Comparison of ENCODE assay signal across 10 mouse cellular contexts in genomic region chr5:104131544-104131943, GRCm38 (mm10). TPM values are rescaled to one million over a fixed set of nuclear protein-coding genes. Genes with fewer than 3 reads are reported as not detected.
A peak's percentile ranks its signal among the peaks of the same experiment; 100 is the strongest.
DNase-seq lines count a peak whose midpoint lies in the region; ATAC-seq and TF ChIP-seq lines count a peak whose summit lies in the region.
"Had no signal": no experiment of that assay in that cellular context is flagged by ENCODE, and none has a peak within 500 bp of the region (broad histone marks: within the 10 kb centered on the region; RNA-seq: fewer than 3 reads in every experiment).

No protein-coding gene starts in this region.

- no peak for TF ChIP-seq POLR2A in embryonic fibroblast, embryonic 13.5 days (IDR thresholded peaks at IDR 0.05; ENCODE audit: low read depth, low read length)

- TF ChIP-seq EP300 in lung, postnatal 0 days (IDR thresholded peaks at IDR 0.05): no peak

- peak; percentile 56 for ATAC-seq in lung, postnatal 0 days

- 34% methylated on average over 4 of the region's 4 CpGs for WGBS in lung, postnatal 0 days

- H3K27ac ChIP-seq in embryonic fibroblast, embryonic 13.5 days (ENCODE audit: insufficient read depth, low read length): no peak overlapping the region
- H3K27ac ChIP-seq in lung, postnatal 0 days (ENCODE audit: low read length): no peak overlapping the region
- H3K27ac ChIP-seq: liver, embryonic 13.5 days had no signal

- H3K9ac ChIP-seq in lung, postnatal 0 days (replicated peaks; ENCODE audit: low read depth): no peak overlapping the region
- H3K9ac ChIP-seq: liver, embryonic 13.5 days had no signal

- peaks cover 11% of the 10 kb centered on the region for H3K4me1 ChIP-seq in embryonic fibroblast, embryonic 13.5 days (ENCODE audit: control insufficient read depth, insufficient read depth, low read length)
- no peaks in the 10 kb centered on the region for H3K4me1 ChIP-seq in lung, postnatal 0 days (ENCODE audit: insufficient read depth, low read depth, low read length)
- H3K4me1 ChIP-seq: liver, embryonic 13.5 days had no signal

- intact Hi-C loops in left cerebral cortex, postnatal 4 days (cut with DNase I): loop anchor here (5.0 kb wide), 1 partner anchor 201 kb away; no protein-coding TSS in a partner anchor

- H3K9me3 ChIP-seq in lung, postnatal 0 days (ENCODE audit: low read length): no peaks in the 10 kb centered on the region
- H3K9me3 ChIP-seq: liver, embryonic 13.5 days had no signal

- no peak overlapping the region for H3K4me3 ChIP-seq in embryonic fibroblast, embryonic 13.5 days (ENCODE audit: insufficient read depth, low read length)
- H3K4me3 ChIP-seq in lung, postnatal 0 days (ENCODE audit: low read depth, low read length): no peak overlapping the region
- H3K4me3 ChIP-seq: erythroblast, embryonic 14.5 days; liver, embryonic 13.5 days had no signal

- H3K27me3 ChIP-seq in lung, postnatal 0 days (replicated peaks; ENCODE audit: insufficient read depth, low read length): no peaks in the 10 kb centered on the region
- H3K27me3 ChIP-seq: liver, embryonic 13.5 days had no signal

- peak; percentile 76; the same call in 1 of the 2 replicates for TF ChIP-seq CTCF in embryonic fibroblast, embryonic 13.5 days (IDR thresholded peaks at IDR 0.05; ENCODE audit: borderline replicate concordance, insufficient read depth, low read length)
- TF ChIP-seq CTCF in lung, postnatal 0 days (IDR thresholded peaks at IDR 0.05): peak; percentile 91

- no peaks in the 10 kb centered on the region for H3K36me3 ChIP-seq in lung, postnatal 0 days (ENCODE audit: insufficient read depth, low read length)
- H3K36me3 ChIP-seq: liver, embryonic 13.5 days had no signal

- H3K4me2 ChIP-seq in lung, postnatal 0 days (replicated peaks; ENCODE audit: low read depth, low read length): no peak overlapping the region
- H3K4me2 ChIP-seq: liver, embryonic 13.5 days had no signal

- DNase-seq in adrenal gland, adult 2 months: peak; percentile 72
- no peak for DNase-seq in adrenal gland, adult 18-20 months (ENCODE audit: low spot score in 2 of 2)
- peak; percentile 38 for DNase-seq in left cerebral cortex, postnatal 4 days
- no peak for DNase-seq in left cerebral cortex, adult 9 months (ENCODE audit: low spot score in 2 of 2)
- peak; percentile 72 for DNase-seq in lung, postnatal 0 days (ENCODE audit: low spot score)
- no peak for DNase-seq in urinary bladder, postnatal 25 days (ENCODE audit: low spot score)
- DNase-seq in urinary bladder, postnatal 36 days (ENCODE audit: low spot score in 2 of 2): no peak
- DNase-seq: liver, embryonic 13.5 days had no signal

RNA-seq across cellular contexts. Expression of gene Sparcl1, which starts 18.0 kb away (rescaled TPM):
- 10 to 100 TPM; 30.4 to 30.6 TPM for total RNA-seq in adrenal gland, adult 2 months (2021)
- polyA plus RNA-seq in adrenal gland, adult 2 months (2012; rRNA removed): 10.9 and 13.1 TPM in 2 replicates
- total RNA-seq in adrenal gland, adult 18-20 months (2021): 10 to 100 TPM; 35.4 to 50.2 TPM
- 100 to 1,000 TPM; 465 to 498 TPM for total RNA-seq in left cerebral cortex, postnatal 4 days (2021)
- 1.8 and 4.1 TPM in 2 replicates for polyA plus RNA-seq in embryonic fibroblast, embryonic 13.5 days (2011; ENCODE audit: insufficient read length, low read depth, missing spikeins)
- 285 and 301 TPM in 2 replicates for polyA plus RNA-seq in lung, postnatal 0 days (2015; fragmentation: Nextera tagmentation; extraction: Ambion mirVana)
- polyA plus RNA-seq: erythroblast, embryonic 14.5 days had no signal

RNA-seq across cellular contexts. Expression of gene Dspp, which starts 39.0 kb away (rescaled TPM):
- total RNA-seq in adrenal gland, adult 2 months (2021): not detected
- polyA plus RNA-seq in adrenal gland, adult 2 months (2012; rRNA removed): not detected in 2 replicates
- not detected for total RNA-seq in adrenal gland, adult 18-20 months (2021)
- not detected for total RNA-seq in left cerebral cortex, postnatal 4 days (2021)
- not detected in 2 replicates for polyA plus RNA-seq in embryonic fibroblast, embryonic 13.5 days (2011; ENCODE audit: insufficient read length, low read depth, missing spikeins)
- 0.02 TPM in 1 of 2 replicates, not detected in the other for polyA plus RNA-seq in lung, postnatal 0 days (2015; fragmentation: Nextera tagmentation; extraction: Ambion mirVana)
- polyA plus RNA-seq: erythroblast, embryonic 14.5 days; liver, embryonic 13.5 days had no signal

RNA-seq across cellular contexts. Expression of gene Gm17660, which starts 54.1 kb away (rescaled TPM):
- not detected for total RNA-seq in adrenal gland, adult 2 months (2021)
- not detected in 2 replicates for polyA plus RNA-seq in adrenal gland, adult 2 months (2012; rRNA removed)
- total RNA-seq in adrenal gland, adult 18-20 months (2021): not detected
- total RNA-seq in left cerebral cortex, postnatal 4 days (2021): not detected
- polyA plus RNA-seq in embryonic fibroblast, embryonic 13.5 days (2011; ENCODE audit: insufficient read length, low read depth, missing spikeins): not detected in 2 replicates
- polyA plus RNA-seq in lung, postnatal 0 days (2015; fragmentation: Nextera tagmentation; extraction: Ambion mirVana): not detected in 2 replicates
- polyA plus RNA-seq: erythroblast, embryonic 14.5 days; liver, embryonic 13.5 days had no signal

Comparison
In these comparisons a context has a peak if more than half of its experiments do, and no peak if none do; other contexts are left out.
1. DNase-seq: peak in adrenal gland, adult 2 months (single experiment), left cerebral cortex, postnatal 4 days (single experiment) and lung, postnatal 0 days (single experiment); none in adrenal gland, adult 18-20 months (0 of 2), left cerebral cortex, adult 9 months (0 of 2), urinary bladder, postnatal 25 days (single experiment) and urinary bladder, postnatal 36 days (0 of 2).
2. RNA of gene Sparcl1, which starts 18.0 kb away (total RNA-seq): 465 to 498 TPM in left cerebral cortex, postnatal 4 days; 35.4 to 50.2 TPM in adrenal gland, adult 18-20 months and 30.4 to 30.6 TPM in adrenal gland, adult 2 months; every median in the first group is over 4 times any median in the second.